Mouse (Mus musculus) C2C12 (cell line): ENCODE measurements around the gene Sel1l. TPM values are rescaled to one million over a fixed set of nuclear protein-coding genes. Genes with fewer than 3 reads are reported as not detected.

Experiments
- H3K27me3 ChIP-seq: one replicate; pipeline ENCODE4 v1.6.1; 2011; ENCODE audit not compliant: control insufficient read depth, insufficient read depth, insufficient read length
- H3K36me3 ChIP-seq: one replicate; pipeline ENCODE4 v1.6.1; 2011; ENCODE audit not compliant: control insufficient read depth, insufficient read depth
- H3K4me3 ChIP-seq: one replicate; pipeline ENCODE4 v1.5.1; 2011; ENCODE audit warnings: mild to moderate bottlenecking, control low read depth; ENCODE audit not compliant: poor library complexity, insufficient read depth, severe bottlenecking
- H3K79me2 ChIP-seq: one replicate; pipeline ENCODE4 v1.6.1; 2011; ENCODE audit not compliant: control insufficient read depth, insufficient read depth
- H3K79me3 ChIP-seq: one replicate; pipeline ENCODE4 v1.6.1; 2011; ENCODE audit warnings: low read depth, control low read depth
- H3ac ChIP-seq: one replicate; pipeline ENCODE3; 2011; ENCODE audit warnings: low read depth; ENCODE audit not compliant: control insufficient read depth, insufficient read length
- CEBPB ChIP-seq: IDR thresholded peaks from one replicate; pipeline ENCODE4 v1.6.1; 2011; ENCODE audit warnings: low read depth, mild to moderate bottlenecking, control low read depth, moderate library complexity
- CTCF ChIP-seq: IDR thresholded peaks from one replicate; pipeline ENCODE4 v1.5.1; 2011; ENCODE audit not compliant: control insufficient read depth, insufficient read depth, insufficient read length
- FOSL1 ChIP-seq: IDR thresholded peaks from one replicate; pipeline ENCODE4 v1.8.0; 2011; ENCODE audit warnings: mild to moderate bottlenecking, low read length; ENCODE audit not compliant: poor library complexity, insufficient read depth, severe bottlenecking
- MAX ChIP-seq: IDR thresholded peaks from one replicate; pipeline ENCODE4 v1.6.1; 2011; ENCODE audit warnings: mild to moderate bottlenecking, control low read depth
- MYOD1 ChIP-seq: IDR thresholded peaks from one replicate; pipeline ENCODE4 v1.6.1; 2011; ENCODE audit warnings: low read depth; ENCODE audit not compliant: control insufficient read depth, insufficient read length
- MYOG ChIP-seq: IDR thresholded peaks from one replicate; pipeline ENCODE4 v1.6.1; 2011; ENCODE audit not compliant: control insufficient read depth, insufficient read length; ENCODE audit errors: extremely low read depth
- USF1 ChIP-seq: IDR thresholded peaks from one replicate; pipeline ENCODE4 v1.6.1; 2011; ENCODE audit warnings: low read depth, mild to moderate bottlenecking, control low read depth, moderate library complexity
- polyA plus RNA-seq: library from polyadenylated mRNA; unstranded; fragments of >200 nt; fragmentation: generic; extraction: Trizol; gene quantifications from one replicate; pipeline ENCODE4 v1.2.1, GENCODE M21; 2012; ENCODE audit warnings: missing spikeins

The Sel1l gene
- polyA plus RNA-seq, 1 experiment = 20.9 TPM

DNA sequence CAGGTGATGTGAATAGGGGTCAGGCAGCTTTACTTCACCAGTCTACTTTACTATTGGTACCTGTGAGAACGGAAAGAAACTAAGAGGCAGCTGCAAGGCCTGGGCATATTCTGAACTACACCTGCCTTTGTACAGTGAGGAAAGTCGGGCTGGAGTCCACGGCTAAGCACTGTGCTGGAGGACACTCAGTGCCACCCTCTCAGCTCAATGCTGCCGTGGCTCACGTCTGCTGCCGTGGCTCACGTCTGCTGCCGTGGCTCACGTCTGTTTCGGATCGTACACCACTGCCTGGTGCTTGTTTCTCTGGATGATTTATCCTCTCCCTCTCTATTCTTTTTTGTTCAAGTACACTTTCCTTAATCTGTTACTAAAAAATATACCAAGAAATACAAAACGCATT is 28.5 kb downstream of the Sel1l start:
- Histone ChIP-seq H3K4me3 (no peak overlapping the region), H3K27me3 (no peaks in the 10 kb centered on the region), H3K36me3 (peaks cover 37% of the 10 kb centered on the region), H3K79me3 (no peaks in the 10 kb centered on the region), H3ac (no peak overlapping the region), H3K79me2 (no peaks in the 10 kb centered on the region)
- TF ChIP-seq MYOD1 = no peak
- TF ChIP-seq MAX = no peak
- no peak for TF ChIP-seq CTCF
- TF ChIP-seq USF1 = no peak
- no peak for TF ChIP-seq CEBPB
- no peak for TF ChIP-seq FOSL1
- no peak for TF ChIP-seq MYOG

DNA sequence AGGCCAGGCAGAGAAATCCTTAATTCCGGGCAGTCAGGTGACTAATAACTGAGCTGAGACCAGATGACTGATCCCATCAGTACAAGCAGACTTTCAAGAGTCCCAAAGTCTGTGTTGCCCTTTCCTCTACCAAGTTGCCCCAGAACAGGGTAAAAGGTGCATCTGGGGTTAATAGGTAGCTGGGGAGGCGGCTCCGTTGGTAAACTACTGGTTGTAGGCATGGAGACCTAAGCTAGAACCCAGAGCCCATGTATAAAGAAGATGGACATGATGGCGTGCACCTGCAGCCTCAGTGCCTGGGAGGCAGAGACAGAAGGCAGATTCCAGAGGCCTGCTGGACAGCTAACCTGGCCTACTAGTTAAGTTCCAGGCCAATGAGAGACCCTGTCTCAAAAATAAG is 30.2 kb downstream of the Sel1l start:
- no peak overlapping the region for H3K4me3 ChIP-seq
- H3K36me3 ChIP-seq = peaks cover 30% of the 10 kb centered on the region
- TF ChIP-seq CTCF (no peak), MYOD1 (no peak), MYOG (no peak), USF1 (no peak), CEBPB (no peak), FOSL1 (no peak), MAX (no peak)
- H3K79me2 ChIP-seq = no peaks in the 10 kb centered on the region
- no peak overlapping the region for H3ac ChIP-seq
- no peaks in the 10 kb centered on the region for H3K27me3 ChIP-seq
- H3K79me3 ChIP-seq = no peaks in the 10 kb centered on the region

DNA sequence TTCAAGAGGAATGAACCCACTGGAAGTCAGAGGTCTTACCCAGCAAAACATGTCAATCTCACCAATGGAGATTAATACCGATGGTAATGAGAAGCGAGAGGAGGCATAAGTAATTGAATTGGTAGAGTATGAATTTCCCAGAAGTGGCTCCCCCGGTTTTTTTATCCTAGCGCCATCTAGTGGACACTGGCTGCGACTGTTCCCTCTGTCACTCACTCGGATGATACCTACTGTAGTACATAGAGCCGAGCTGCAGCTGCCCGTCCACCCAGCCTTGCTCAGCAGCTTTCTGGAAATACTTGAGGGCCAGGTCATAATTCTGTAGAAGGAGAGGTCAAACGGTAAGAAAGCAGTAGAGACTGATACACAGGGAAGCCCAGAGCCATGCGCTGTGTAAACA is 33.0 kb downstream of the Sel1l start:
- H3K27me3 ChIP-seq = no peaks in the 10 kb centered on the region
- no peaks in the 10 kb centered on the region for H3K79me3 ChIP-seq
- no peak overlapping the region for H3K4me3 ChIP-seq
- H3K79me2 ChIP-seq = no peaks in the 10 kb centered on the region
- H3K36me3 ChIP-seq = peaks cover 34% of the 10 kb centered on the region
- no peak for TF ChIP-seq MYOG
- TF ChIP-seq CTCF = peak; percentile 18
- TF ChIP-seq USF1 = no peak
- TF ChIP-seq MYOD1 = no peak
- H3ac ChIP-seq = no peak overlapping the region

DNA sequence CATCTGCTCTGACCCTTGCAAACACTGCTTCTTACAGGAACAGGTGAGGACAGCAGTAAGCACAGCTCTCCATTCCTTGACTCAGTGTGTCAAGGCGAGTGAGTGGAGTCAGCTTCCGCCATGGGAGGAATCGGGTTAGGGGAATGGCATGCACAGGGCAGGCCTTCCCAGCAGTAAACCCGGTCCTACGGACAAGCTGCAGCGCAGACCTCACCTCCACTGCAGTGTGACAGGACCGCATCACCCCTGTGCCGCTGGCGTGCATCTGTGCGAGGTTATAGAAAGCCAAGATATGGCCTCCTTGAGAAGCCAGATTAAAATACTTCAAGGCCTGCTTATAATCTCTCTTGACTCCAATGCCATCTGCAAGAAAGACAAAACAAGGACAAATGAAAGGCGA is 33.4 kb downstream of the Sel1l start:
- Histone ChIP-seq H3K79me3 (no peaks in the 10 kb centered on the region), H3K79me2 (no peaks in the 10 kb centered on the region), H3K27me3 (no peaks in the 10 kb centered on the region), H3ac (no peak overlapping the region), H3K4me3 (no peak overlapping the region), H3K36me3 (peaks cover 36% of the 10 kb centered on the region)
- TF ChIP-seq USF1 = no peak
- no peak for TF ChIP-seq CEBPB
- TF ChIP-seq FOSL1 = no peak
- no peak for TF ChIP-seq MYOD1
- no peak for TF ChIP-seq MAX
- TF ChIP-seq CTCF = no peak

DNA sequence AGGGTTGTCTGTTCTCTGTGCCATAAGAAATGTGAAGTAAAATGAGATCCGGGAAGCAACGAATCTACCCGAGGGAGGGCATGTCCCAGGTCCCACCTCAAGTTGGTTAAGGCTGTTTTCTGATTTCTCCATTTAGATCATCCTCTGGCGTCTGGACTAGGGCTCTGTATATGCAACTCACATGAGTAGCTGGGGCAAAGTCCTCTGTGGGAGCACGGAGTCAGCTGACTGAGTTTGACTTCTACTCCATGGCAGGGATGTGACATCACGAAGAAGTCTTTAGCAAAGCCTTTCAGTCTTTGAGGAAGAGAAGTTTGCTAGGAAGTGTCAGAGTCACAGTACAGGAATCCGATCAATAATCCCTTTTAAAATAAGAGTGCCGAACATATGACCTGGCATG is 40.0 kb downstream of the Sel1l start:
- H3ac ChIP-seq = no peak overlapping the region
- no peaks in the 10 kb centered on the region for H3K79me2 ChIP-seq
- H3K36me3 ChIP-seq = peaks cover 37% of the 10 kb centered on the region
- no peak for TF ChIP-seq CTCF
- H3K79me3 ChIP-seq = no peaks in the 10 kb centered on the region
- no peaks in the 10 kb centered on the region for H3K27me3 ChIP-seq
- no peak overlapping the region for H3K4me3 ChIP-seq

DNA sequence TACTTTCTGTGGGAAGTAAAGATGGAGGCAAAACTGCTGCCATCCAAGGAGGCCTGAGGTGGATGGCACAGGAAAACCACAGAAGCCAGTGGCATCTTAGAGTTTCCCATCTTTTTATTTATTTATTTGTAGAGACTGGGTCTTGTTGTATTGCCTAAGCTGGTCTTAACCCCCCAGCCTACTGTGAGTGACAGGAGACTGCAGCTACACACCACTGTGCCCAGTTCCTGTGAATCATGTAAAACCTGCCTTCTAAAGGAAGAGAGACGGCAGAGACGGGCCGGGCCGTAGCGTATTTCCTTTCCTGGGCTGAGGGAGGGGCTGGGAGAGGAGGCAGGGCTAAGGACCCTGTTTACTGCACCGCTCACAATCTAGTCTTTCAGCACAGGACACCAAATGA is 41.2 kb downstream of the Sel1l start:
- H3K4me3 ChIP-seq = no peak overlapping the region
- no peaks in the 10 kb centered on the region for H3K27me3 ChIP-seq
- peaks cover 33% of the 10 kb centered on the region for H3K36me3 ChIP-seq
- H3K79me3 ChIP-seq = no peaks in the 10 kb centered on the region
- TF ChIP-seq MYOD1 (no peak), USF1 (no peak), FOSL1 (no peak), CTCF (no peak), MYOG (no peak), MAX (no peak), CEBPB (no peak)
- no peaks in the 10 kb centered on the region for H3K79me2 ChIP-seq
- H3ac ChIP-seq = no peak overlapping the region
